Mouse (Mus musculus) thymus, adult 2 months (tissue): Measurements from ENCODE around the gene Ppp1r12c.

Experiments used
- CTCF ChIP-seq: fragments of 200-500 bp; IDR thresholded peaks from 2 replicates; pipeline ENCODE4 v1.5.1; 2012; ENCODE audit warnings: mild to moderate bottlenecking, control low read depth, low read length, moderate library complexity, borderline replicate concordance; ENCODE audit not compliant: control insufficient read depth, poor library complexity, insufficient read depth; ENCODE audit errors: extremely low read depth
- POLR2A ChIP-seq: fragments of 200-500 bp; IDR thresholded peaks from 2 replicates; pipeline ENCODE4 v1.6.1; 2012; ENCODE audit warnings: mild to moderate bottlenecking, low read length, control low read depth, moderate library complexity; ENCODE audit not compliant: control insufficient read depth, poor library complexity, insufficient read depth; ENCODE audit errors: extremely low read depth

- no peak for TF ChIP-seq CTCF
- no peak for TF ChIP-seq POLR2A
These were observed 7.2 kb upstream of the Ppp1r12c start for GRCm38 (mm10) chr7:4508739-4509116.
